Mouse (Mus musculus): ENCODE results near the gene Phc3.

DNA sequence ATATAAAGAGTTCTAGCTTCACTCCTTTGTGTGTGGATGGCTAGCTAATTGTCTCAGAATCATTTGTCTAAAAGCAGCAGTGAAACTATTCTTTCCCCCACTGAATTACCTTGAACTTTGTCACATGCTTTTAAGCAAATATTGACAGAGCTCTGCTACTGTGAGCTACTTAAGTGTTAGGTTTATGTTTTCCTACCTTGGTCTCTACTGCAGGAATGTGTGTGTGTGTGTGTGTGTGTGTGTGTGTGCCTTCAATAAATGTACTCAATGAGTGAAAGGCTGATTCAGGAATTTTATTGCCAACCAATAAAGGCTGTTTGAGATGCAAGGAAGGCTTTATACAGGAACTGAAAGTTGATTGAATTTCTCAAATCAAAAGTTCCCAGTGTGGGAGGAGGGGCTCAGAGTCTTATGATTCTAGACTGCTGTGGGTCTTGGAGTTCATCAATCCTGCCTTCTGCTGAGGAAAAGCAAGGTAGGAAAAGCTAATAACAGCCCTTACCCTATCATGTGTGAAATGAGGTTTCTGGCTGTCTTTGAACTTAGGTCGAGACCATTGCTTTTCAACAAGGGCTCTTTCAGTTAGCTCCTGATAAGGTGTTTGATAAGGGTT lies 7.9 kb upstream of the Phc3 start:
- TF ChIP-seq POLR2AphosphoS2 (IDR thresholded peaks at IDR 0.05; ENCODE audit: insufficient read length, low read depth) (no peak), POLR2A (IDR thresholded peaks at IDR 0.05; ENCODE audit: insufficient read length, low read depth) (no peak), TCF12 (IDR thresholded peaks at IDR 0.05; ENCODE audit: insufficient read depth, poor library complexity, severe bottlenecking) (no peak), MYOD1 (IDR thresholded peaks at IDR 0.05; ENCODE audit: control insufficient read depth in 1 of 3, insufficient read length in 2 of 3, low read depth in 2 of 3) (no peak), MAX (IDR thresholded peaks at IDR 0.05; ENCODE audit: low read depth) (no peak), SRF (IDR thresholded peaks at IDR 0.05; ENCODE audit: control insufficient read depth, insufficient read length, low read depth) (no peak), CEBPB (IDR thresholded peaks at IDR 0.05; ENCODE audit: insufficient read depth, poor library complexity, severe bottlenecking) (no peak)

Data from myocyte (in vitro differentiated cells).